Mouse (Mus musculus) layer of hippocampus, adult 9-10 months (tissue): ENCODE data around the gene Clec11a.
"Not testable (repeated sequence)": the region's sequence is repeated elsewhere in the genome, so short reads cannot be mapped to it uniquely, and the experiment has no call there.

Experiments used
- DNase-seq: peaks from one replicate; pipeline ENCODE4 v3.0.0; 2022; ENCODE audit warnings: low spot score

Gene Clec11a

DNA sequence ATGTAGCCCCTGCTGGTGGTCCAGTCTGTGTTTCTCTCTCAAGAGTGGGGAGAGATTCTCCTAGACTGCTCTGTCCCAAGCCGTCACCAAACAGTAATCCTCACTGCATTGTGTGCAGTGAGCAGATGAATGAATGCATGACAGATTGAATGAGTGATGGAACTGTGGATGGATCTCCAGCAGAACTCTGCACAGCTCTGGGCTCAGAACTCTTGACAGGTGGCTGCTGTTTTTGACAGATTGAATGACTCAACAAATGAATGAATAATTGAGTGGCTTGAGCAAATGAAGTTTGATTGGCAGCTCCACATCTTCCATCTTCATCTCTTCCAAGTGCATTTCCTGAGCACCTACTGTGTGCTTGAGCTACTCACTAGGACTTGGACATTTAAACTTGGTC is 15.6 kb upstream of the Clec11a start:
- DNase-seq: no peak

DNA sequence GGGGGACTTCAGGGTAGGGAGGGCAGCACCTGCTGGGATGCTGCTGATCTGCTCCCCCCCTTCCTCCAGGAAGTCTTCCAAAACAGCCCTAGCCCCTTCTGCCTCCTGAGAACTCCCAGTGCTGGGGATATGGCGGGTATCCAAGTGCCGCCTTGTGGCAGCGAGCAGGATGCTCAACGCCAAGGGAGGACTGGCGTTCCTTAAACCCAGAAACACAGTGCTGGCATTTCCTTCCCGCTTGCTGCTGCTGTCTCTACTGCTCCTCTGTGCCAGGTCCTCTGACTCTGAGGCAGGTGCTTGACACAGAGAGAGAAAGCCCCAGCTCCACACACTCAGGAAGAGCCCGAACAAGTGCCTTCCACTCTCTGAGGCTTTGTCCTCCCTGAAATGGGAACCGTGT is 14.2 kb upstream of the Clec11a start:
- DNase-seq: no peak

DNA sequence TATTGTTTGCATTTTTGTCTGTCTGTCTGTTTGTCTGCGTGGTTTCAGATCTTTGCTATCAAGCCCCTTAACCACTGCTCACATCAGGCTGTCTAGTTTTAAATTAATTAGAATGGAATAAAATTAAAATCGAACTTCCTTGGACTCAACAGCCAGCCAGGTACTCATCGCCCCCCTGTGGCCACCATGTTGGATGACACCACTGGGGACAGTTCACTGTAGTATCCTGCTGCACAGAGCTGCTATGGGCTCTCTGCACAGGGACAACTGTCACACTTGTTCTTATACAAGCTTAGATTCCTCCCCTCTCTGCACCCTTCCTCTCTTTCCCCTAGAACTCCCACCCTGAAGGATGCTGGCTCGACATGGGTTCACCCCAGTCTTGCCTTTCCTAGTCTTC is 11.2 kb upstream of the Clec11a start:
- no peak for DNase-seq

- no peak for DNase-seq
Observed at GRCm38 (mm10) chr7:44312484-44312883, 5.8 kb upstream of the Clec11a start.

- DNase-seq: no peak
Observed at GRCm38 (mm10) chr7:44311713-44312304, 5.1 kb upstream of the Clec11a start.

- no peak for DNase-seq
Observed at GRCm38 (mm10) chr7:44310878-44311712, 4.4 kb upstream of the Clec11a start.

DNA sequence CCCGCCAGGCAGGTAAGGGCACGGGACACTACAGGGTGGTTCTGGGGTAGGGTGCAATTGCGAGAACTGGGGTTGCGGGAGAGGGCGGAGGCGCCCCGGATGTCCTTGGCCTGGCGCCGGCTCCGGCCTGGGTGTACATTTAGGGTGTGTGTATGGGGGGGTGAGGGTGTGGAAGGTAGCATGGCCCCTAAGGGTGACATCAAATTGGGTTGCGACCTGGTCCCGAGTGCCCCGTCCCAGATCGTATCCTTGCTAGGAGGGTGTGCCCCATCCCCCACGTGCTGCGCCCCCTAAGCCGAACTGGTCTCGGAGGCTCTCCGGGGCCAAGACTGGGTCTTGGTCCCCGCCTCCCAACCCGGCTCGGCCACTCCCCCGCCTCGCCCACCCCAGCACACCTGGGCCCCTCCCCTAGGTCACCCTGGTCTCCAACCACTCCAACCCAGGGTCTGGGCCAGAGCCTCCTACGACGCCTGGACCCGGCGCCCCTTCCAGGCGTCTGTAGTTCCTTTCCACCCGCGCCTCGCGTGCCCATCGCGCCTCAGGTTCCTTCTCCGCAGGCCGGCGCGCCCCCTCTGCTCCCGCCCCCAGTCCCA is 3.7 kb upstream of the Clec11a start:
- DNase-seq: no peak

DNA sequence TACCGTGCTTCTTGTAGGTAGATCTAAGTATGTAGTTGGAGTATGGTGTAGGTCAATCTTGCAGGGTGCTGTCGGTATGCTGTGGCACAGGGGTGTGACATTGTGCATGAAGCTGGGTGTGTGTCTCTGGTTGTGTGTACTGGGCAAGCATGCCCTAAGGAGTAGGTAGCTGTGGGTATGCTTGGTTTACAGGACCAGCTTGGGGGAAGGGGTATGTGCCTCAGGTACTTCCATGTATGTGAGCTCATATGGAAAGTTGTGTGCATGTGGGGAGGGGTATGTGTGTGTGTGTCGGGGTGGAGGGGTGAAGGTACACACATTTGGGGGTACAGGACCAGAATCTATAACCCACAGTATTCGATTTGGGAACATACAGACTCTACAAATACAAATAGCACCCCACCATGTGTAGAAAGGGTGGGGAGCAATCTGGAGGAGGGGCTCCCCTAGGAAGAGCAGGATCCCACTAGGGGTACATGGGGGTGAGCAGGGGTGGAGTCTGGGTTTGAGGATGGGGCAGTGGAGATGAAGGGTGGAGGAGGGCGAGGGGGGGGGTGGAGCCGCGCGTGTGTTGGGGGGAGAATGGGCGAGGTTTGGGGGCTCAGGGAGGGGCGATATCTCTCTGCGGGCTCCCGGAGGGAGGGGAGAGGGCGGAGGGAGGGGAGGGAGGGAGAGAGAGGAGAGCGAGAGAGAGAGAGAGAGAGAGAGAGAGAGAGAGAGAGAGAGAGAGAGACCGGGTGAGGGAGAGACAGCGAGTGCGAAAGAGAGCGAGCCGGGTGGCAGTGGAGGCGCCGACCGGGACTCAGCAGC is 3.0 kb upstream of the Clec11a start, which contains the start of gene Shank1:
Shank1 (plus strand) TSS at position 779 of the 810 bp plus-strand sequence.
- DNase-seq: no peak

- no peak for DNase-seq
Observed at GRCm38 (mm10) chr7:44307261-44308020, 739 bp upstream of the Clec11a start.

- DNase-seq: no peak
Observed at GRCm38 (mm10) chr7:44305686-44306085, 1.0 kb downstream of the Clec11a start.

DNA sequence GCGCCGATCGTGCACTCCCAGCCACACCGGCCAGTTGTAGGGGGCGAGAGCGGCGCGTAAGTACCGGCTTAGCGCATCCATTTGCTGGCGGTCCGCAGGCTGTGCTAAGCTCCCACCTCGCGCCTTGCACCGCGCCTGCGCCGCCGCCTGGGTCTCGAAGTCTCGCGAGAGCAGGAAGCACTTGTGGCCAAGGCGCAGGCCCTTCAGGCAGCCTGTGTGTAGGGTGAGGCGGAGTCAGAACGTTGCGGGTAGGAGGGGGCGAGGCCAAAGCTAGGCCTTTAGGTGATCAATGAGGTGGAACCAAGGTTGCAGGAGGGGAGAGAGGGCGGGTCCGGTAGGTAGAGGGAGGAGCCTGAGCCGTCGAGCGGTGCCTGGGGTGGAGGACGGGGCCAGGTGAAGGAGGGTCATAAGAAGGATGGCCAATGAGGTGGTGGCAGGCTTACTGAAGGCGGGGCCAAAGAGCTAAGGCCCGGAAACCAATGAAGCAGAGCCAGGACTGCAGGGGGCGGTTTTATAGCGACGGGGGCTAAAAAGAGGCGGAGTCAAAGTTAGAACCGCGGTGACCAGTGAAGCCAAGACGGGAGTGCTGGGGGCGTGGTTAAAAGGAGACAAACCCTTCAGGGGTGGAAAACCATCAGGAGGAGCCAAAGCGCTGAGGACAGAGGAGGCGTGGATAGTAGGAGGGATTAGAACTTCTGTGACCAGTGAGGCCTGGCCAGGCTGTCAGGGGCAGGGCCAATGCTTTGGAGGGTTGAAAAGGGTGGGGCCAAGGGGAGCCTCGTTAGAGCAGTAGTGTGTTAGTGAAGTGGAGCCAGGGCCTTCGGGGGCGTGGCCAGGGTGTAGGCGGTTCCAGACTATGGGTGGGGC is 1.7 kb downstream of the Clec11a start:
- peak; percentile 93 for DNase-seq

DNA sequence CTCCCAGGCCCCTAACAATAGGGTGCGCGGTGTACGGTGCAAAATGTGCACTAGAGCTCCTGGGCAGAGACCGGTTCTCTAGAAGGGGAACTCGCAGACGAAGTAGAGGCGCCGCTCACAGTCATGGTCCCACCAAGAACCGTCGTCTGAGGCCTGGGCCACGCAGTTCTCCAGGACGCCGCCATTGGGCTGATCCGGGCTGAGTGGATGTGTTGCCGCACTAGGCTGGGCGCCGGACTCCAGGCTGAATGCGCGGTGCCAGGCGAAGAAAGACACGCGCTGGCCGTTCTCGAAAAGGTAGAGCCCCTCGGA is 2.3 kb downstream of the Clec11a start:
- peak; percentile 49 for DNase-seq

GRCm38 (mm10) chr7:44303346-44304340 is 3.1 kb downstream of the Clec11a start:
- no peak for DNase-seq

GRCm38 (mm10) chr7:44297501-44297900 is 9.2 kb downstream of the Clec11a start:
- DNase-seq: not testable (repeated sequence)

DNA sequence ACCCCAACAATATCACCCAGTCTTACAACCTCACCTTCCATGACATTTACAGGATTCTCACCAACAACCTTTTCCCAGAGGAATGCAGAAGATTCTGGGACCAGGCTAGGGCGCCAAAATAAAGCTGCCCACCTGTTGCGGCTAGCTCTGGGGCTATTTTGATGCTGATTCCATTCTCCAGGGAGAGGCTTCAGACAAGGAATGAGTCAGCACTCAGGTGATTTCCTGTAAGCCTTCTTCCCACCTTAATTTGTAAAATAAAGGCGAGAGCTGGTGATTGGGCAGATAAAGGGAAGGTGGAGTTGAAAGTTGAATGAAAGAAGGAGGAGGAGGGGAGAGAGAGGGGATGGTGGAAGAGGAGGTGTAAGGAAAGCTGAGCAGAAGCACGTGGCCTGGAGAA is 15.3 kb downstream of the Clec11a start:
- no peak for DNase-seq

- DNase-seq: no peak
Observed at GRCm38 (mm10) chr7:44290986-44291385, 15.7 kb downstream of the Clec11a start.

GRCm38 (mm10) chr7:44287760-44288159 is 18.9 kb downstream of the Clec11a start:
- no peak for DNase-seq

GRCm38 (mm10) chr7:44281586-44281985 is 25.1 kb downstream of the Clec11a start:
- DNase-seq: no peak

DNA sequence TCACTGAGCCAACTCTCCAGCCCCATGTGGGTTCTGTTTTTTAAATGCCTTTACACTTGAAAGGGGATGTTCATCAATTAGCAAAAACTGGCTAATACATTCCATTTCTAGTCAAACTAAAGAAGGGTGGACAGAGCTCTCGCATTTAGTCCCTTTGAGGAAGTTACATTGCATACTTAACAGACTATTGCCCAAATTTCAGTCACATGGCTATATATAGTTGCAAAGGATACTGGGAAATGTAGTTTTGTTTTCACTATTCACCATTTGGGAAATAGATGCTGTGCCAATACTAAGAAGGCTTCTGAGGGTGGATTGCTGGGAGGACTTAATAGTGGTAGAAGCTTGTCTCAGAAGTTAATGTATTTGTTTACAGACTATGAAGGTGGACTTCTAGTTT is 25.7 kb downstream of the Clec11a start:
- no peak for DNase-seq

GRCm38 (mm10) chr7:44277250-44277622 is 29.5 kb downstream of the Clec11a start:
- DNase-seq: no peak
